Mouse (Mus musculus) heart, postnatal 0 days (tissue): ENCODE data around the gene C1qtnf9.

ENCODE experiments used
- CTCF ChIP-seq: IDR thresholded peaks from 2 replicates; pipeline ENCODE4 v1.5.1; 2016; ENCODE audit warnings: antibody characterized with exemption, control low read depth, low read depth
- EP300 ChIP-seq: IDR thresholded peaks from 2 replicates; pipeline ENCODE4 v1.6.1; 2016; ENCODE audit warnings: antibody characterized with exemption, low read depth

DNA sequence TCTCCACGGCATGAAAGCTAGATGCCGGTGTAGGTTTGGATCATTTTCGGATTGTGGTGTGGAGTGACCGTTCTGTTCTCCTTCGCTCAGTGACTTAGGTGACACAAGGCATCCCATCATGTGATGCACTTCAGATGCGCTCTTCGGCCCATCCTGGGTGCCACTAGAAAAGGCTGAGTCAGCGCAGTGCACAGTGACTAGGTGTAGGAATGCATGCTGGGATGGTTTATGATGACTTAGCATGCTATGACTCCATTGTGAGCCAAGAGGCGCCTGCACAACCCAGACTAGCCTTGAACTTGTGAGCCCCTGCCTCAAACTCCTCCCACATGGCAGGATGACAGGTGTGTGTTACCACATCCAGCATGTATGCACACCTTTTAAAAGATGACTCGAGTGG is 21.8 kb upstream of the C1qtnf9 start:
- TF ChIP-seq EP300 (no peak), CTCF (no peak)
